Mouse (Mus musculus): Measurements from ENCODE around the gene Dmrtc1b. TPM values are rescaled to one million over a fixed set of nuclear protein-coding genes. Genes with fewer than 3 reads are reported as not detected.

The Dmrtc1b gene
- total and polyA plus RNA-seq, 2 experiments from 2014 or later: not detected

Other genes with a start within 250 kb of the Dmrtc1b start
- gene Hdac8, start 202.5 kb upstream of the Dmrtc1b start, total RNA-seq (2014; rRNA removed): 14.7 and 17.9 TPM in 2 replicates
- gene Hdac8, start 202.5 kb upstream of the Dmrtc1b start, polyA plus RNA-seq (2015; fragmentation: Nextera tagmentation; extraction: Ambion mirVana): 13.0 and 14.8 TPM in 2 replicates
- 13.8 and 14.2 TPM in 2 replicates for gene Phka1, start 63.6 kb upstream of the Dmrtc1b start, total RNA-seq (2014; rRNA removed)
- 6.6 and 7.5 TPM in 2 replicates for gene Phka1, start 63.6 kb upstream of the Dmrtc1b start, polyA plus RNA-seq (2015; fragmentation: Nextera tagmentation; extraction: Ambion mirVana)
- not detected in 2 replicates for gene Gm3880, start 20.9 kb upstream of the Dmrtc1b start, total RNA-seq (2014; rRNA removed)
- gene Gm3880, start 20.9 kb upstream of the Dmrtc1b start, polyA plus RNA-seq (2015; fragmentation: Nextera tagmentation; extraction: Ambion mirVana): not detected in 2 replicates
- gene Gm9112, start 230 bp upstream of the Dmrtc1b start, total RNA-seq (2014; rRNA removed): not detected in 2 replicates
- gene Gm9112, start 230 bp upstream of the Dmrtc1b start, polyA plus RNA-seq (2015; fragmentation: Nextera tagmentation; extraction: Ambion mirVana): not detected in 2 replicates
- not detected in 2 replicates for gene Dmrtc1c1, start 95.1 kb downstream of the Dmrtc1b start, total RNA-seq (2014; rRNA removed)
- gene Dmrtc1c1, start 95.1 kb downstream of the Dmrtc1b start, polyA plus RNA-seq (2015; fragmentation: Nextera tagmentation; extraction: Ambion mirVana): not detected in 2 replicates
- not detected in 2 replicates for gene Dmrtc1c2, start 146.8 kb downstream of the Dmrtc1b start, total RNA-seq (2014; rRNA removed)
- gene Dmrtc1c2, start 146.8 kb downstream of the Dmrtc1b start, polyA plus RNA-seq (2015; fragmentation: Nextera tagmentation; extraction: Ambion mirVana): not detected in 2 replicates
- gene 1700031F05Rik, start 160.1 kb downstream of the Dmrtc1b start, total RNA-seq (2014; rRNA removed): not detected in 2 replicates
- not detected in 2 replicates for gene 1700031F05Rik, start 160.1 kb downstream of the Dmrtc1b start, polyA plus RNA-seq (2015; fragmentation: Nextera tagmentation; extraction: Ambion mirVana)
- gene Dmrtc1a, start 200.8 kb downstream of the Dmrtc1b start, total RNA-seq (2014; rRNA removed): 0.16 and 0.36 TPM in 2 replicates
- gene Dmrtc1a, start 200.8 kb downstream of the Dmrtc1b start, polyA plus RNA-seq (2015; fragmentation: Nextera tagmentation; extraction: Ambion mirVana): 3.7 and 4.0 TPM in 2 replicates
- not detected in 2 replicates for gene 1700011M02Rik, start 201.0 kb downstream of the Dmrtc1b start, total RNA-seq (2014; rRNA removed)
- not detected in 2 replicates for gene 1700011M02Rik, start 201.0 kb downstream of the Dmrtc1b start, polyA plus RNA-seq (2015; fragmentation: Nextera tagmentation; extraction: Ambion mirVana)
- gene 1700018G05Rik, start 220.5 kb downstream of the Dmrtc1b start, total RNA-seq (2014; rRNA removed): not detected in 2 replicates
- not detected in 2 replicates for gene 1700018G05Rik, start 220.5 kb downstream of the Dmrtc1b start, polyA plus RNA-seq (2015; fragmentation: Nextera tagmentation; extraction: Ambion mirVana)